Mouse (Mus musculus) hindbrain, embryonic 10.5 days (tissue): ENCODE data around the gene Hnrnpf. TPM values are rescaled to one million over a fixed set of nuclear protein-coding genes. Genes with fewer than 3 reads are reported as not detected.

ENCODE experiments used
- DNase-seq: peaks from one replicate; pipeline ENCODE4 v3.0.0-alpha.2; 2017; ENCODE audit warnings: low spot score
- H3K27ac ChIP-seq: fragments of 300-500 bp; sonication (generic); 2 replicates; pipeline ENCODE4 v1.5.1; 2016; ENCODE audit warnings: mild to moderate bottlenecking, moderate library complexity
- H3K27me3 ChIP-seq: fragments of 300-500 bp; sonication (generic); 2 replicates; pipeline ENCODE4 v1.6.1; 2016; ENCODE audit warnings: mild to moderate bottlenecking; ENCODE audit not compliant: poor library complexity, insufficient read depth, severe bottlenecking
- H3K36me3 ChIP-seq: fragments of 300-500 bp; sonication (generic); 2 replicates; pipeline ENCODE4 v1.6.1; 2016; ENCODE audit warnings: mild to moderate bottlenecking, moderate library complexity
- H3K4me1 ChIP-seq: fragments of 300-500 bp; sonication (generic); replicated peaks from 2 replicates; pipeline ENCODE4 v1.6.1; 2016; ENCODE audit warnings: mild to moderate bottlenecking
- H3K4me3 ChIP-seq: fragments of 300-500 bp; sonication (generic); 2 replicates; pipeline ENCODE4 v1.5.1; 2016; ENCODE audit warnings: mild to moderate bottlenecking, moderate library complexity
- H3K9me3 ChIP-seq: fragments of 300-500 bp; sonication (generic); 2 replicates; pipeline ENCODE4 v1.6.1; 2016; ENCODE audit warnings: mild to moderate bottlenecking, moderate library complexity
- WGBS: fragments of 180-500 bp; shearing (Covaris S2); methylation state at CpG from one replicate; pipeline ENCODE4 v1.1.7; 2016; 5-methylcytosine and 5-hydroxymethylcytosine counted together
- polyA plus RNA-seq: library from polyadenylated mRNA; unstranded; fragments of >200 nt; fragmentation: Nextera tagmentation; extraction: Ambion mirVana; gene quantifications from 2 replicates; pipeline ENCODE4 v1.2.1, GENCODE M21; 2016

Gene Hnrnpf
- polyA plus RNA-seq, 1 experiment from 2014 or later = 559 TPM

DNA sequence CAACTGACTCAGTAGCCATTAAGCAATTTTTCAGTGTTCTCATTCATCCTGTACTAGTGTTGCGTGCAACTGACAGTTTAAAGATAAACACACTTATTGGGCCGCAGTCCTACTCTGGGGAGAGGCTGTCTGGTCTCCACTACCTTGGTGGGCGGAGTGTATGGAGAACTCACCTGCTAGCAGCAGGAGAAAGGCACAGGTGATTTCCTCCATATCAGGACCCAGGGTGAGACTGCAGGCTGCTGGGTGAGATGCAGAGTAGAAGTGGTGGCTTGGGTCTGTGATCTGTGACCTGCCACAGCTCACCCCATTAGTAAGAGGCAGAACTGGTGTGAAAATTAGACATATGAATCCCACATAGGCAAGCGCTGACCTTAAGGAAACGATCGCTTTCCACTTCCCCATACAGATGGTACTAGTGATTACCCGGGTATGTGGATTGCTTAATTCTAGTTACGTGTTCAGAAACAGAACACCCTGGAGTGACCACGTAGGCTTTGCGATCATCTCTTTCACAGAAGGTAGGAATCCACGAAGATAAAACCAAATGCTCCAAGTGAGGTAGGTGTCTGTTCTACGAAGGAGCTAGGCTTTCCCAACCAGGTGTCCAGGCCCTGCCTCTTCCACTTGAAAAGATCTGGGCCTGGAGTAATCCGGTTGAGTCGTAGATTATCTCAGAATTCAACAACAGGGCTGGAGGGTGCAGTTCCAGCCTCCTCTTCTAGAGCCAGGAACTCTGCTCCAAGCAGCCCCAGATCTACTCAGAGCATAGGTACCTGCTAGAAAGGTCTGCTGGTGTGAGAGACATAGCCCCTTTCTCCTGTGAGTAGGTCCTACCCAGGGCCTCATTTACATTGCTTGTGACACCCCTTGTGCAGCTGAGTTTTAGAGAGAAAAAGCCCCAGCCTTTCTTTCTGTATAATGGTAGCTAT lies 35.8 kb downstream of the Hnrnpf start:
- no peak for DNase-seq
- Histone ChIP-seq H3K4me3 (no peak overlapping the region), H3K27ac (no peak overlapping the region), H3K9me3 (no peaks in the 10 kb centered on the region), H3K4me1 (no peaks in the 10 kb centered on the region), H3K36me3 (0 out of 2 replicates have a peak, but pooled peaks cover 3% of the 10 kb centered on the region), H3K27me3 (no peaks in the 10 kb centered on the region)
- 92% methylated on average over 14 of the region's 14 CpGs for WGBS

DNA sequence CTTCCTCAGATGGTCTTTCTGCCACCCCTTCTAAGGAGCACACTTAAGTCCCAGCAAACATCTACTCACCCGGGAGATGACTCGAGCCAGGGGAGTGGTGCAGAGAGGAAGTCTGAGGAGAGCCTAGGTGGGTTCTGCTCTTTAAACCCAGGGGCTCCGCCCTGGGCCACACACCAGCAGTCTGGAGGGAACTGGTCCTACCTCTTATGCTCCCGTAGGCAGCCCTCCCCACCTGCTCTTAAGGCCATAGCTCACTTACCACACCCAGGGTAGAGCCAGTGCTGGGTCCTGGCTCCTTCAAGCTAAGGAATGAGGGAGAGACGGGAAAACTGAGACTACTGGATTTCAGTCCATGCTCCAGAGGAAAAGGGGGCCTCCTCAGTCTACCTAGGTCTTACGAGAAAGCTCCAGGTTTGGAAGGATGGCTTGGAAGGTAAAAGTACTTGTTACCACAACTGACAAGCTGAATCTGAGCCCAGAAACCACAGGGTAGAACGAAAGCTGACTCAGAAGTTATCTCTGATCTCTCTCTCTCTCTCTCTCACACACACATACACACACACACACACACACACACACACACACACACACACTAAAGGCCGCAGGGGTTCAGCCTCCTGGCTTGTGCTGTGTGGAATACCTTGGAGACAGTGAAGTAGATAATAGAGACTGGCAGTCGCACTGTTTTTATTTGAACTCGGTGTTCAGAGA lies 37.3 kb downstream of the Hnrnpf start, which contains the start of gene Fxyd4:
Fxyd4 (minus strand) TSS at position 471 of the 711 bp plus-strand sequence.
- no peaks in the 10 kb centered on the region for H3K9me3 ChIP-seq
- 76% methylated on average over 10 of the region's 10 CpGs for WGBS
- H3K27me3 ChIP-seq = no peaks in the 10 kb centered on the region
- no peaks in the 10 kb centered on the region for H3K4me1 ChIP-seq
- no peak within 1 kb of the TSS for H3K4me3 ChIP-seq
- no peak within 1 kb of the TSS for H3K27ac ChIP-seq
- 0 out of 2 replicates have a peak, but pooled peaks cover 3% of the 10 kb centered on the region for H3K36me3 ChIP-seq
- DNase-seq = no peak

DNA sequence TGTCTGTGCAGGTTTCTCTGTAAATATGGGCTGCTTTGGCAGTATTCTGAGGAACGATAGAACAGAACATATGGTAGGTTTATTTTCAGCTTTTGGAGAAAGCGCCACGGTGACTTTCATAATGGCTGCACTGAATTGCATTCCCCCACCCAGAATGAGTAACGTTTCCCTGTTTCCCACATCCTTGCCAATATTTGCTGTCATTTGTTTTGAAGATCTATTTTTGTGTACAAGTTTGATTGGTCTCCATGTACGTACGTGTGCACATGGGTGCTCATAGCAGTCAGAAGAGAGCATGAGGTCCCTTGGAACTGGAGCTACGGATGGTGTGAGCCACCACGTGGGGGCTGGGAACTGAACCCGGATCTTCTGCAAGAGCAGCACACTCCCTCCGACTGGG lies 38.8 kb downstream of the Hnrnpf start:
- Histone ChIP-seq H3K9me3 (no peaks in the 10 kb centered on the region), H3K4me3 (no peak overlapping the region), H3K4me1 (no peaks in the 10 kb centered on the region), H3K27me3 (no peaks in the 10 kb centered on the region), H3K27ac (no peak overlapping the region), H3K36me3 (0 out of 2 replicates have a peak, but pooled peaks cover 3% of the 10 kb centered on the region)
- 91% methylated on average over 10 of the region's 10 CpGs for WGBS
- DNase-seq = no peak

DNA sequence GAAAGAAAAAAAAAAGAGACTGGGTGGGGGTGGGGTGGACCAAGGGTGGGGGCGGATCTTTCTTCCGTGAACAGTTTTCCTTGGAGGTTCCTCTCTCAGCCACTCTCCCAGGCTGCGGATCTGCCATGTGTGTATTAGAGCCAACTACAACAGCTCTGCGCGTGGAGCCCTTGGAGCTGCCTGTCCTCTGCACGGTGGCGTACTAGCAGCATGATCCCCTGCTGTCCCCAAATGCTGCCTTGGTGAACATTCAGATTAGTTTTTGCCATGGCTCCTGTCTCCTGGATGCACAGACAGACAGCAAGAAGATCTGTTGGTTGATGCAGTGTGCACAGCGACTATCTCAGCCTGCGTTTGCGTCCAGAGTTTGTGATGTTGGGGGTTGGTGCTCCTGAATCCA lies 42.6 kb downstream of the Hnrnpf start:
- DNase-seq = no peak
- Histone ChIP-seq H3K36me3 (no peaks in the 10 kb centered on the region), H3K4me1 (no peaks in the 10 kb centered on the region), H3K9me3 (no peaks in the 10 kb centered on the region), H3K27ac (no peak overlapping the region), H3K27me3 (no peaks in the 10 kb centered on the region), H3K4me3 (no peak overlapping the region)
- WGBS = 82% methylated on average over 10 of the region's 10 CpGs

DNA sequence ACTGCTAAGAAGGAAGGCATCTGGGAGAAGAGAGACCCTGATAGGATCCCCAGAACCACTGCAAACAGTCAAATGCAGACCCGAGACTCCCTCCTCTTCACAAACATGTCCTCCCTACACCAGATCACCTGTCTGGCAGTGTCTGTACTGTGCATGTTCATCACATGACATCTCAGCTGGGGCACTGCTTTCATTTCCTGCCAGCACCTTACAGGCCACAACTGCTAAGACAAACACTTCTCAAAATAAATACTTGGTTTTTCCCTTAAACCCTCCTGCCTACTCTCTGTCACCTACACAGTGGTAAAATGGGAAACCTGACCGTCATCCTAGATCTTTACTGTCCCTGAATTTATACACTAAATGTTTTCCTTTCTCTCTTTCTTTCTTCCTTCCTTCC lies 43.8 kb downstream of the Hnrnpf start:
- Histone ChIP-seq H3K36me3 (no peaks in the 10 kb centered on the region), H3K4me1 (no peaks in the 10 kb centered on the region), H3K27me3 (no peaks in the 10 kb centered on the region), H3K9me3 (no peaks in the 10 kb centered on the region), H3K4me3 (no peak overlapping the region), H3K27ac (no peak overlapping the region)
- 89% methylated on average over 2 of the region's 2 CpGs for WGBS
- DNase-seq = no peak

DNA sequence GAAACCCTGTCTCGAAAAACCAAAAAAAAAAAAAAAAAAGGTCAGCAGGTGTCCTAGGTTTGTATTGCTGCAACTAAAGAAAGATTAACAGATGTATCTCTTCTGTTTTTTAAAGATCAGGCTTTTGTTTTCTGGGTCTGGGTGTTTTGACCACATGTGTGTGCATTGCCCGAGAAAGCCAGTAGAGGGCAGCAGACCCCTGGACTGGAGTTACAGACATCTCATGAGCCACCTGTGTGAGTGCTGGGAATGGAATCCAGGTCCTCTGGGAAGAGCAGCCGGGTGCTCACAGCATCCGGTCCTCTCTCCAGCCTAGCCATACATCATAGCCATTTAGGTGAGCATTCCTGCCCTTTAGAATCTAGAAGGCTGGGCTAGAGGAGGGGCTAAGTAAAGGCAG lies 52.2 kb downstream of the Hnrnpf start:
- H3K27ac ChIP-seq = no peak overlapping the region
- H3K4me3 ChIP-seq = no peak overlapping the region
- H3K9me3 ChIP-seq = peaks cover 4% of the 10 kb centered on the region; the same call in 1 of the 2 replicates
- no peak for DNase-seq
- H3K36me3 ChIP-seq = no peaks in the 10 kb centered on the region
- H3K27me3 ChIP-seq = no peaks in the 10 kb centered on the region
- peaks cover 11% of the 10 kb centered on the region for H3K4me1 ChIP-seq
- WGBS = 84% methylated on average over 4 of the region's 4 CpGs

DNA sequence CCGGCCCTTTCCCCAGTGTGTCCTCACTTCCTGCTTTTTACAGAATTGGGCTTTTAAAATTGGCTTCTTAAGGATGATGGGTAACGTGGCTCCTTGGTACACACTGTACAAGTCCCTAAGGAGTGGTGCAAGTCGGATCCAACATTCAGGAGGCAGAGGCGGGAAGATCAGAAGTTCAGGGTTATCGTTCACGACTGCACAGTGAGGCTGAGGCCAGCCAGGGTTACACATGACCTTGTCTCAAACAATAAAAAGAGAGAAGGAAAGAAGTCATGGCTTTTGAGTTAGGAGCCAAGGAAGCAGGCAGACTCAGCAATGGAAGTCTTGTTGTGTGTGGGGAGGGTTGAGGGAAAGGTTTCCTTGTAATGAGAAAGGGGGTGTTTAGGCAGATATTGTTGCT lies 56.0 kb downstream of the Hnrnpf start:
- H3K27ac ChIP-seq = no peak overlapping the region
- no peak for DNase-seq
- H3K36me3 ChIP-seq = no peaks in the 10 kb centered on the region
- H3K27me3 ChIP-seq = no peaks in the 10 kb centered on the region
- H3K9me3 ChIP-seq = peaks cover 4% of the 10 kb centered on the region; the same call in 1 of the 2 replicates
- no peak overlapping the region for H3K4me3 ChIP-seq
- H3K4me1 ChIP-seq = peaks cover 11% of the 10 kb centered on the region
- WGBS = 75% methylated on average over 6 of the region's 6 CpGs

DNA sequence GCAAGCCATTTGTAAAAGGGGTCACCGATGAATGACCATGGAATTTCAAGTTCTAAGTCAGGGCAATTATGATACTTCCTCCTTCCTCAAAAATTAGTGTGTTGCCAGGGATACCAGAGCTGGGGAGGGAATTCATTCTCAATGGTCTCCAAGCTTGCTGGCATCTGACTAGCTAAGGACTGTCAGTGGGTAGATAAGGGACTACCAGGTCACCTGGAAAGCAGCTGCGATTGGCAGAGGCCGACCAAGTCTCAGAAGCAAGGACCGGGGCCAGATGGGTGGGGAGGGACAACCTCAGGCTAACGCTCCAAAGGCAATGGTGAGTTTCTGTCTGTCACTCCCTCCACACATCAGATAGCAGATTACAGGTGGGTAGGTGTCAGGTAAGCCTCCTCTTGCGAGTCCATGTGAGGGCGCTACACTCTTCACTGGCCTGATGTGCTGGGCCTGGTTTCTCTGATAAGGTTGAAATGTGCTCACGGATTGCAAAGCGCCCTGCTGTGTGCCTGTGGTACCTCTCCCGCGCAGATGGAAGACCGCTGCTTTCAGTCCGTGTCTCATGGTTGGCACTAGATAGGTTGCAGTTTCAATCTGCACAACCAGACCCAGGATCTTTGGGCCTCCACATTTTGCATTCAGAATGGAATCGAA lies 56.9 kb downstream of the Hnrnpf start:
- no peak overlapping the region for H3K4me3 ChIP-seq

DNA sequence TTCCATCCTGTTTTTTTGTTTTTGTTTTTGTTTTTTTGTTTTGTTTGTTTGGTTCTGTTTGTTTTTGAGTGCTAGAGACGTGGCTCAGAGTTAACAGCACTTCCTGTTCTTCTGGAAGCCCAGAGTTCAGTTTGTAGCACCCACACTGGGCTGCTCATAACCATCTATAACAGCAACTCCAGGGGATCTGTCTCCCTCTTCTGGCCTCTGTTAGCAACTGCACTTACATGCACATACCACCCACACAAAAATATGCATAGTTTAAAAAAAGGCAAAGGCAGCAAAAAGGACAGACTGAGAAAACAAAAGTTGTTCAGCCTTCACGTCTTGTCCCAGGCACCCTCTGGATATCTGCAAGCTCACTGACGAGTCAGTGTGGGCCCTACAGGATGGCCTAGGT lies 63.1 kb downstream of the Hnrnpf start:
- Histone ChIP-seq H3K4me1 (no peaks in the 10 kb centered on the region), H3K4me3 (no peak overlapping the region), H3K27me3 (no peaks in the 10 kb centered on the region), H3K36me3 (no peaks in the 10 kb centered on the region), H3K9me3 (no peaks in the 10 kb centered on the region; the same call in 1 of the 2 replicates), H3K27ac (no peak overlapping the region)
- DNase-seq = no peak
- whole genome bisulfite sequencing = 91% methylated on average over 3 of the region's 3 CpGs

More for the DNA sequence above, 56.9 kb downstream of the Hnrnpf start:
- Histone ChIP-seq H3K27ac (no peak overlapping the region), H3K9me3 (peaks cover 4% of the 10 kb centered on the region; the same call in 1 of the 2 replicates), H3K36me3 (no peaks in the 10 kb centered on the region), H3K4me1 (peaks cover 11% of the 10 kb centered on the region), H3K27me3 (no peaks in the 10 kb centered on the region)
- DNase-seq = no peak
- 21% methylated on average over 14 of the region's 14 CpGs for WGBS

DNA sequence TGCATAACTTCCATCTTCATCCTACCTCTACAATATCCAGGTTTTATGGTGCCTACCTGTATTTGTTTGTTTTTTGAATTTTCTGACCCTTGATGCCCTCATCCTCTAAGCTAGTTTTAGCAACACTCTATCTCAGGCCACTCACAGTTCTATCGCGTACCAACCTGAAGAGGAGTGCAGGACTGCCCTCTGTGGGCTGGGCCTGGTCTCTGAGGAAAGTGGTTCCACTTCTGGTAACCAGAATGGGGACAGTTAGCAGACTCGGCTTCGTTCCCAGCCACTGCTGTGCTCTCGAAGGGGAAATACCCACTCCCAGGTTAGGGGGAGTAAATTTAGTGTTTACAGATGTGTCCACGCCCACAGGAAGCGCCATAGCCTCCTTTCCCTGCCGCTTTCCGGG lies 66.6 kb downstream of the Hnrnpf start:
- 55% methylated on average over 9 of the region's 9 CpGs for WGBS
- Histone ChIP-seq H3K4me3 (no peak overlapping the region), H3K27me3 (no peaks in the 10 kb centered on the region), H3K27ac (no peak overlapping the region), H3K36me3 (no peaks in the 10 kb centered on the region), H3K4me1 (no peaks in the 10 kb centered on the region), H3K9me3 (no peaks in the 10 kb centered on the region; the same call in 1 of the 2 replicates)
- DNase-seq = no peak
